Mouse (Mus musculus) lung, postnatal 36 days (tissue): Measurements from ENCODE around the gene Gpr137b.
"Not testable (repeated sequence)": the region's sequence is repeated elsewhere in the genome, so short reads cannot be mapped to it uniquely, and the experiment has no call there.

Source experiments
- DNase-seq: peaks from one replicate; pipeline ENCODE4 v3.0.0; 2022; ENCODE audit warnings: mixed read lengths

Gene Gpr137b

GRCm38 (mm10) chr13:13393228-13394095, at the start of gene Gpr137b:
Gpr137b (minus strand) TSS chr13:13394014.
- peak; percentile 60 for DNase-seq

- DNase-seq, result peak; percentile 19
Measured at GRCm38 (mm10) chr13:13438112-13438953, 44.5 kb upstream of the Gpr137b start.

GRCm38 (mm10) chr13:13437460-13438015, 43.7 kb upstream of the Gpr137b start, which contains the start of gene Nid1:
Nid1 (plus strand) TSS chr13:13437551.
- DNase-seq, result peak; percentile 26

GRCm38 (mm10) chr13:13436161-13436560, 42.3 kb upstream of the Gpr137b start:
- DNase-seq, result peak; percentile 20

GRCm38 (mm10) chr13:13423301-13423700, 29.5 kb upstream of the Gpr137b start:
- not testable (repeated sequence) for DNase-seq

GRCm38 (mm10) chr13:13418859-13419258, 25.0 kb upstream of the Gpr137b start:
- DNase-seq, result peak; percentile 8

GRCm38 (mm10) chr13:13416007-13416337, 22.2 kb upstream of the Gpr137b start:
- not testable (repeated sequence) for DNase-seq

GRCm38 (mm10) chr13:13415120-13416006, 21.5 kb upstream of the Gpr137b start:
- peak; percentile 81 for DNase-seq

- DNase-seq, result no peak
Measured at GRCm38 (mm10) chr13:13414206-13414605, 20.4 kb upstream of the Gpr137b start.

GRCm38 (mm10) chr13:13405511-13405910, 11.7 kb upstream of the Gpr137b start:
- not testable (repeated sequence) for DNase-seq

- not testable (repeated sequence) for DNase-seq
Measured at GRCm38 (mm10) chr13:13404517-13405155, 10.8 kb upstream of the Gpr137b start.

- DNase-seq, result peak; percentile 29
Measured at GRCm38 (mm10) chr13:13403839-13404238, 10.0 kb upstream of the Gpr137b start.

GRCm38 (mm10) chr13:13403366-13403765, 9.6 kb upstream of the Gpr137b start:
- DNase-seq, result not testable (repeated sequence)

- DNase-seq, result peak; percentile 40
Measured at GRCm38 (mm10) chr13:13402818-13403217, 9.0 kb upstream of the Gpr137b start.

GRCm38 (mm10) chr13:13400851-13401250, 7.0 kb upstream of the Gpr137b start:
- DNase-seq, result not testable (repeated sequence)

GRCm38 (mm10) chr13:13394096-13394395, 232 bp upstream of the Gpr137b start:
- peak; percentile 44 for DNase-seq

GRCm38 (mm10) chr13:13378168-13378859, 15.5 kb downstream of the Gpr137b start:
- DNase-seq, result not testable (repeated sequence)

- no peak for DNase-seq
Measured at GRCm38 (mm10) chr13:13377180-13377579, 16.6 kb downstream of the Gpr137b start.

GRCm38 (mm10) chr13:13373965-13374364, 19.8 kb downstream of the Gpr137b start:
- peak; percentile 40 for DNase-seq

GRCm38 (mm10) chr13:13371436-13371835, 22.4 kb downstream of the Gpr137b start:
- not testable (repeated sequence) for DNase-seq

GRCm38 (mm10) chr13:13366371-13366770, 27.4 kb downstream of the Gpr137b start:
- DNase-seq, result not testable (repeated sequence)
